Mouse (Mus musculus): Measurements from ENCODE around the gene Ank2.

DNA sequence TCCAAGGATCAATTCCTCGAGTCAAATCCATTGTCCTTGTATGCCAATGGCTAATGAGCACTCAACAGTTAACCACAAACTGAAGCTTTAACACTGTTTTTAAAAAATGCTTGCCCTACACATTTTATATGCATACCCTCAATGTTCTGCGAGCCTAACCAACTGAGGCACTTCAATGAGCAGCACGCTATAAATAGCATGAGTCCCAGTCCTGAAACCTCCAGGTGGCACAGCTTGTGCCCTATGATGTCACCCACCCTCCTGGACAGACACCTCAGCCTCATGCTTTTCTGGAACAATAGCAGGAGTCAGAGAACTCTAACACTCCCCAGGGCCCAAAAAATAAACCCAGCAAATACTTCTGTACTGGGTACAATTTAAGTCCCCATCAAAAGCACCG, 485.2 kb downstream of the Ank2 start:
- no peak for TF ChIP-seq TAL1 (IDR thresholded peaks at IDR 0.05; ENCODE audit: low read length)
- TF ChIP-seq GATA1 (IDR thresholded peaks at IDR 0.05; ENCODE audit: low read length), result no peak
